Mouse (Mus musculus): ENCODE data around the gene Taok2.

DNA sequence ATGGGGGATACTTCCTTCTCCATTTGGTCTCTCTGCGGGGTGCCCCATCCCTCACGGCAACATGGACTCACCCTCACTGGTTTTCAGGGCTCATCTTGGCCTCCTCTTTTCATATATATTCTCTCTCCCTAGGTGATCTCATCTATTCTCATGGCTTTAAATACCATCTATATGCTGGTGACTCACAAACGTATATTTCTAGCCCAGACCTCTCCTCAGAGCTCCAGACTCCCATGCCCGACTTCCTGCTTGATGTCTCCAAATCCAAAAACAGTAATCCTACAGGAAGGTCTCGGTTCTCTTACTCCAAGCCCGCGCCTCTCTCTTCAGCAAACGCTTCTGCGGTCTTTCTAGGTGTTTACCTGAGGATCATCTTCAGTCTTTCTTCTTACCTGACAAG lies 41.2 kb downstream of the Taok2 start:
- no peak for TF ChIP-seq CTCF (IDR thresholded peaks at IDR 0.05; ENCODE audit: insufficient read depth, low read depth, low read length)
- TF ChIP-seq POLR2A (IDR thresholded peaks at IDR 0.05; ENCODE audit: insufficient read depth, low read depth, low read length) = no peak

Measured in olfactory bulb, adult 2 months (tissue).